Mouse (Mus musculus): ENCODE results near the gene Acbd3.

Gene Acbd3

GRCm38 (mm10) chr1:180762180-180762579 is 36.3 kb downstream of the Acbd3 start:
- DNase-seq (ENCODE audit: low read depth) = no peak

DNA sequence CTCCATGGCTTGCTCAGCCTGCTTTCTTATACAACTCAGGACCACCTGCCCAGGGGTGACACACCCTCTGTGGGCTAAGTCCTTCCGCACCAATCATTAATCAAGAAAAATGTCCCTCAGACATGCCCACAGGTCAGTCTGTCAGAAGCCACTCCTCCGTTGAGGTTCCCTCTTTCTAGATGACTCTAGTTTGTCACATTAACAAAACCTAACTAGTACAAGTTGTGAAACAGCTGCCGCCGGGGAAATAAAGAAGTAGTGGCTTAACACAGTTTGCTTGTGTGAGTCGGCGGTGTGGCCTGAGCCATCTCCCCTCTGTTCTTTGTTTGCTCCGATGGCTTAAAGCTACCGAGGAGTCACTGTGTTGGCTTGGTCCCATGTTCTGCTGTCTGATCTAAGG is 36.8 kb downstream of the Acbd3 start:
- no peak for DNase-seq (ENCODE audit: low read depth)

DNA sequence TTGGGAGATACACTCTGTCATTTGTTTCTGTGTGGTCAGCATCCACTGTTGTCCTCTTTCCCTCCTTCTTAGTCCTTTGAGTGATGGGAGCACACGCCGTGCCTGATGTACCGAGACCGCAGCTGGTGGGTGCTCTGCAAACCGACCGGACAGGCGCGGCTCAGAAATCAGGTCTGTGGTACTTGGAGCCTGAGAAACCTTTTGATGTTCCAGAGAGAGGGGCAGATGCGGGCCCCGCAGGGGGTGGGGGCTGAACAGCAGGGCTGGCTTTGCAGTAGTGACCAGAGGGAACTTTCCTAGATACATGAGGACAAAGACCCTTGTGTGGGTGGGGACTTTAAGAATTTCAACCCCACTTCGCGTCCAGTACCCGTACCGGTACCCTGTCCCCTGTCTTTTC is 37.5 kb downstream of the Acbd3 start:
- no peak for DNase-seq (ENCODE audit: low read depth)

DNA sequence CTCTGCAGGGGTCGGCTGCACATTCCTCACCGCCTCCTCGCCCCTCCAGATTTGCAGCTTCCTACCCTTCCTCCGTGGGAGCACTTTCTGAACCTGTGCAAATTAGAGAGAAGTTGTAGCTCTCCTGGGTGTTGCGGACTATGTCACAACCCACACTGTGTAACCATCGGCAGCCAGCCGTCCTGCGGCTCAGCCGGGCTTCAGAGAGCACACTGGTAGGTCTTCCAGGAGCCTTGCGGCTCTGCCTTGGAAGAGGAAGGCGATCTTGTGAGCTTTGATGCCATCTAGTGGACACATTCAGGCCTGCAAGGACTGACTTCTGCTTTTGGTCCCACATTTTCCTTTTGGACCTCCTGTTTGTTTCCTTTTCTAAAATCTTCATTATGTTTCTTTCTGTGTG is 38.0 kb downstream of the Acbd3 start:
- peak; percentile 72 for DNase-seq (ENCODE audit: low read depth)

GRCm38 (mm10) chr1:180765393-180765792 is 39.5 kb downstream of the Acbd3 start:
- no peak for DNase-seq (ENCODE audit: low read depth)

- DNase-seq (ENCODE audit: low read depth) = no peak
Observed at GRCm38 (mm10) chr1:180766557-180766956, 40.7 kb downstream of the Acbd3 start.

- DNase-seq (ENCODE audit: low read depth) = no peak
Observed at GRCm38 (mm10) chr1:180767541-180768333, 41.9 kb downstream of the Acbd3 start.

DNA sequence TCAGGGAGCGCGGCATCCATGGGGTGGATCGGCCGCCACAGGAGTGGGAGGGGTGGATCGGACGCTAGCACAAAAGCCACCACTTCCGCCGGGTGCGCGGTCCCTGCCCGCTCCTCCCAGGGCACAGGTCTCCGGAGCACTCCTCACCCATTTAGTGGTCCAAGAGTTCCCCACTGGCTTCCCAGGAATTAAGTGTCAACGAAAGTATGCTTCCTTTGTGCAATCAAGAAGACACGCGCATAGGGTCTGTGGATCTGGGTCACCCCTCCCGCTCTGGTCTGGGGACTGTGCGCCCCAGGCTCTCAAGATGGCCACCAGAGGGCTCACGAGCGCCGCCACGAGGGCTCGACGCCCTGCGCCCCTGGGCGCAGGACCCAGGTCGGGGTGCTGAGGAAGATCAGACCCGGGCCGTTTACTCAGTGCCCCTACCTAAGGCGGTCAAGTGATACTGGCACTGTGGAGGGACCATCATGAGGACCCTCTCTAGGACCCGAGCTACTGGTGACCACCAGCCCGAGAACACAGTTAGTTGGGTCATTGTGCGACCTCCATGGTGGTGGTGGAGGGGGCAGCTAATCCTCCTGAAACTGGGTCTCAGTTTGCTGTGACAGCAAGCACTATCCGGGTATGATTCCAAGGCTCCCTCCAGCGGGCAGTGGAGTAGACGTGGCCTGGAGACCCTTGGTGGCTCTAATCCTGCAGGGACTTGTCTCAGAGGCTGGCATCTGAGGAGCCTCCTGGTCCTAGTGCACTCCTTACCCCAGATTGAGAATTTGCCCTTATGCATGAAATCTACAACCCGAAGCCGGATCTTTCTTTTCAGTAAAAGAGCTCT is 42.7 kb downstream of the Acbd3 start:
- peak; percentile 71 for DNase-seq (ENCODE audit: low read depth)

GRCm38 (mm10) chr1:180771306-180771705 is 45.5 kb downstream of the Acbd3 start:
- no peak for DNase-seq (ENCODE audit: low read depth)

- no peak for DNase-seq (ENCODE audit: low read depth)
Observed at GRCm38 (mm10) chr1:180771722-180772121, 45.9 kb downstream of the Acbd3 start.

DNA sequence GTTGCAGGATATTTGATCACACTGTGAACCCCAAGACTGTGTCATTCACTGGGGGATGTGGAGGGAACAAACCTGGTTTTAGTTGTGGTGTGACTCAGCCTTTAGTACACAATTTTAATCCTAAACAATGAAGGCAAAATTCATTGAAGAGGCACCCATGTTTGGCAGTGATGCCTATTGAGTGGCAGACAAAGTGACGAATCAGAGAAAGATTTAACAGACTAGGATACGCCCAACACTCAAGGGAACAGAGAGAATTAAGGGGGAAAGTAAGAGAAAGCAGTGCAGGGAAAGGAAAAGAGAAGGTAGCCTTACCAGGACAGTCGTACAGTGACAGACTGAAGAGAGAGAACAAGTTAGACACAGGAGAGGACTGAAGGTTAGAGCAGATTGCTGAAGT is 46.4 kb downstream of the Acbd3 start:
- no peak for DNase-seq (ENCODE audit: low read depth)

GRCm38 (mm10) chr1:180774664-180775063 is 48.8 kb downstream of the Acbd3 start:
- DNase-seq (ENCODE audit: low read depth) = no peak

GRCm38 (mm10) chr1:180775317-180775716 is 49.5 kb downstream of the Acbd3 start:
- no peak for DNase-seq (ENCODE audit: low read depth)

DNA sequence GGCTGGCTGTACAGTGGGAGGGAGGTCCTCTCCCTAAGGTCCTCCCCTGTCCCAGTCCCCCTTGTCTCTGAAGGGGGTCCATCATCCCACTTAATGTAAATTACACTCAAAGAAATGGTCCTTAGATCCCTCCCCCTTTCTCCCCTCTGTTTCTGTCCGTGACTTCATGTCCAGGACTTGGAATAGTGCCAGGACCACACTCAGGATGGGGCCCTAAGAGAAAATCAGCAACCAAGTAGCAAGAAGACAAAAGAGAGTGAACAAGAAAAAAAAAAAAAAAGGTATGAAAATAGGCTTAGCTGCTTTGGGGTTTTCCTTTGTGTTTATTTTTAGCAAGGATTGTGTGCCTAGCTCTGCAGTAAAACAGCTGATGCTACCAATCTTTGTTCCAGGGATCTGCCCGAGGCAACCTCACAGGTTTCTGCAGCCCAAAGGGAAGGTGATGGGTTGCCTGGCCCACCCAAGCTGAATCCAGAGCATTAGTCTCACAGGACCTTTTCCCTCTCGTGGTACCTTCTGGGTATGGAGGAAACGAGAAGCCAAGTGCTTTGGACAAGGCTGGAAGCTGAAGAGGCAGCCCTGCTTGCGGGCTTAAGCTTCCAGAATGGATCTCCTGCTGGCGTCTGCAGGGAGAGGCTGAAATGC is 50.1 kb downstream of the Acbd3 start:
- DNase-seq (ENCODE audit: low read depth) = no peak

- no peak for DNase-seq (ENCODE audit: low read depth)
Observed at GRCm38 (mm10) chr1:180776494-180776893, 50.7 kb downstream of the Acbd3 start.

DNA sequence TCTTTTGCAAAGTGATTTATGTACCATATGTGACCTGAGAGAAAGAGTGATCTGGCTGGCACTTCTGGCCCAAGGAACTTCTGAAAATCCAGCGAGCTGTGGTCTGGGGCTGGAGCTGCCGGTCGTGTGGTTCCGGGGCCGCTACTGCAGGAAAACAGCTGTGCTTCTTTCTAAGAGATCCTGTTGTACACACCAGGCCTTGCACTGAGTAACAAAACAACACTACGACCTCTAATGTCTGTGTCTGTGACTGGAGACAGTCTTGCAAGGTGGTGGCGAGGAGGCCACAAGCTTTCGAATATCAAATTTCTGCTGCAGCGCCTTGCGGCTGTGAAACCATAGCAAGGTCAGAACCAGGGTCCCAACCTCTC is 51.4 kb downstream of the Acbd3 start:
- no peak for DNase-seq (ENCODE audit: low read depth)

GRCm38 (mm10) chr1:180777660-180778402 is 52.0 kb downstream of the Acbd3 start:
- peak; percentile 75 for DNase-seq (ENCODE audit: low read depth)

GRCm38 (mm10) chr1:180778403-180778754 is 52.5 kb downstream of the Acbd3 start:
- no peak for DNase-seq (ENCODE audit: low read depth)

GRCm38 (mm10) chr1:180778941-180779340 is 53.1 kb downstream of the Acbd3 start:
- DNase-seq (ENCODE audit: low read depth) = no peak

DNA sequence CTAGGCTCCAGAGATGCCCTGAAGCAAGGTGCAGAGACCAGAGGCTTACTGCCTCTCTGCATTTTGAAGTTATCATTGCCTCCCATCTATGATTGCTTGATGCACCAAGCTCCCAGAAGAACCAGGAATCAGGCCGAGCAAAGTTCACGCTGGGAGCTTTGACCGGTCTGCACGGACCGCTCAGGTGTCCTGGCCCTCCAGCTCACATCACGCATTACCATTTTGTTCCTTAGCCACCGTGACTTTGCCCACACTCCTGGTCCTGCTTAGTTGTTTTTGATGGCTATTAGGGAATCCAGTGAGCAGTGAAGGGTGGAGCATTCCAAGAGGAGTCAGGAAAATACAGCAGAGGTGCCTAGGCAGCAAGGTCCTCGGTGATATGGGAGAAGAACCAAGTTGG is 54.4 kb downstream of the Acbd3 start:
- no peak for DNase-seq (ENCODE audit: low read depth)

GRCm38 (mm10) chr1:180781250-180781649 is 55.4 kb downstream of the Acbd3 start:
- DNase-seq (ENCODE audit: low read depth) = no peak

- no peak for DNase-seq (ENCODE audit: low read depth)
Observed at GRCm38 (mm10) chr1:180782906-180783579, 57.2 kb downstream of the Acbd3 start.

Measured in c-Kit-positive CD71-positive TER-119-negative erythroid progenitor cells, embryonic 14.5 days (primary cell).